Mouse (Mus musculus): ENCODE measurements around the gene Cops4. TPM values are rescaled to one million over a fixed set of nuclear protein-coding genes. Genes with fewer than 3 reads are reported as not detected.

Gene Cops4
- total and polyA plus RNA-seq, 2 experiments: 12.0 to 53.2 TPM

DNA sequence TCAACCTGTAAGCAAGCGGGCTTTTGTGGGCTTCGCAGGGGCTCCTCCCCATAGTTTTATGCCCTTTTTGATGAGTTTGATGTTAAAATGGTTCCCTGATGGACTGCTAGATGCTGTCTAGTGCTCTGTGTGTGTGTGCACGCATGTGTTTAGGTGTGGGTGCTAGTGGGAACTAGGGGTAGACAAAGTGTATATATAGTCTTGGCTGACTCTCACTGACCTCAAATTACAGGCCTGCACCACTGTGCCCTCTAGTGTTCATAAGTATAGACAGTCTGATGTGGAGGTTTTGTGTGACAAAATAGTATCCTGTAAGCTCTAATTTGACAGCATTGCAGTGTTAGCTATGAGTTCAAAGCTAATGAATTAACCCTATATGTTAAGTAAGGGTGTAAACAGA lies 18.5 kb downstream of the Cops4 start:
- peaks cover 44% of the 10 kb centered on the region for H3K36me3 ChIP-seq (ENCODE audit: control insufficient read depth, insufficient read depth, low read length)
- peak; percentile 10 for DNase-seq (ENCODE audit: extremely low read depth, low read depth, low spot score)

DNA sequence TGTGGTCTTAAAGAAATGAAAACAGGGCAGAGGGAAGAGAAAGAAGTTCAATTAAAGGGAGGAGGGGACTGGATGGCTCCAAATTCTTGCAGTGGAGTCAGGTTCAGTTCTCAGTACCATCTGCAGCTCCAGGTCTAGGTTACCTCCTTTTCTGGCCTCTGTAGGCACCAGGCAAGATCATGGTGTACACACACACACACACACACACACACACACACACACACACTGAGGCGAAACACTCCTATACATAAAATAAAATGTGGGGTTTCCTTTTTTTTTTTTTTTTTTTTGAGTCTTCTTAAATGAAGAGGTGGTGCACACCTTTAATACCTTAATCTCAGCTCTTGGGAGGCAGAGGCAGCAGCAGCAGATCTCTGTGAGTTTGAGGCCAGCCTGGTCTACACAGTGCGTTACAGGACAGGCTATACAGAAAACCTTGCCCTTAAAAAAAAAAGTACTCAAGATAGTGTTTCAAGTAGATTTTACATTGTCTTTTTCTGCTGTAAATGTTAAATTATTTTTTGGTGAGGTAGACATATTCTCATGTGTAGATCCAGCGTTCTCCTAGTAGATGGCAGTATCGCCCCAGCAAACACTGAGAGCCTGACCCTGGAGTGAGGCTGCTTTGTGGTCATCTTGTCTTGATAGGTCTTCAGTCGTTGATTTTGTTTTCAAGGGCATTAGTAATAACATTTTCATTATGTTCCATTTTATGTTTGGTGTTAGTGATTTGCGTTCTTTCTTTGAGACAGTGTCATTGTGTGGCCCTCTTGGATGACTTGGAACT lies 28.4 kb downstream of the Cops4 start:
- Histone ChIP-seq H3K27me3 (ENCODE audit: control insufficient read depth, insufficient read depth, low read length) (no peaks in the 10 kb centered on the region), H3K27ac (replicated peaks; ENCODE audit: insufficient read depth, low read depth, low read length) (no peak overlapping the region), H3K4me1 (ENCODE audit: control insufficient read depth, insufficient read depth, low read length) (peaks cover 8% of the 10 kb centered on the region), H3K36me3 (ENCODE audit: control insufficient read depth, insufficient read depth, low read length) (peaks cover 14% of the 10 kb centered on the region), H3K79me2 (ENCODE audit: control insufficient read depth, insufficient read depth, low read length) (no peaks in the 10 kb centered on the region), H3K9ac (ENCODE audit: low read depth, low read length) (no peak overlapping the region), H3K4me3 (ENCODE audit: insufficient read depth, low read depth, low read length) (no peak overlapping the region)
- TF ChIP-seq POLR2A (IDR thresholded peaks at IDR 0.05; ENCODE audit: extremely low read depth, insufficient read depth, low read length) (no peak), CTCF (IDR thresholded peaks at IDR 0.05; ENCODE audit: low read depth, low read length) (peak; percentile 48)
- no peak for DNase-seq (ENCODE audit: extremely low read depth, low read depth, low spot score)
- WGBS: 86% methylated on average over 6 of the region's 6 CpGs

More for the DNA sequence above, 18.5 kb downstream of the Cops4 start:
- Histone ChIP-seq H3K79me2 (ENCODE audit: control insufficient read depth, insufficient read depth, low read length) (no peaks in the 10 kb centered on the region), H3K4me3 (ENCODE audit: insufficient read depth, low read depth, low read length) (no peak overlapping the region), H3K27ac (replicated peaks; ENCODE audit: insufficient read depth, low read depth, low read length) (no peak overlapping the region), H3K27me3 (ENCODE audit: control insufficient read depth, insufficient read depth, low read length) (no peaks in the 10 kb centered on the region), H3K4me1 (ENCODE audit: control insufficient read depth, insufficient read depth, low read length) (no peaks in the 10 kb centered on the region), H3K9ac (ENCODE audit: low read depth, low read length) (no peak overlapping the region)
- WGBS: 83% methylated on average over 3 of the region's 3 CpGs
- TF ChIP-seq CTCF (IDR thresholded peaks at IDR 0.05; ENCODE audit: low read depth, low read length) (peak; percentile 68), POLR2A (IDR thresholded peaks at IDR 0.05; ENCODE audit: extremely low read depth, insufficient read depth, low read length) (no peak)

DNA sequence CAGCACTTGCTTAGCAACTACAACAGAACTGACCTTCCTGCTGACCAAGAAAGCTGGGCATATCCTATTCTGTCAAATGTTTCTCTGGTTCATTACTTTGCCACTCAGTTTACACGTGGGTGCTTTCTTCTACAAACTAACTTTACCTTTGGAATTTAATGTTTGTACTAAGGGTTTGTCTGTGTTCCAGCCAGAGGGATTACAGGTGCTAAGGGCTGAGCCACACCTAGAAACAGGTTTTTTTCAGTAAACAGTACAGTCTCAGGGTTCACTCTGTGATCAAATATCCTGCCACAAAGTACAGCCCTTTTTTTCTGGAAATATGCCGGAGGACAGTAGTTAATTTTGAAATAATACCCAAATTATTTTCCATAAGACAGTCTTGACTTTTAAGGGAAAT lies 30.1 kb downstream of the Cops4 start:
- H3K27ac ChIP-seq (replicated peaks; ENCODE audit: insufficient read depth, low read depth, low read length): peak overlapping the region; percentile 52
- peaks cover 8% of the 10 kb centered on the region for H3K36me3 ChIP-seq (ENCODE audit: control insufficient read depth, insufficient read depth, low read length)

GRCm38 (mm10) chr5:100549311-100549710 lies 31.2 kb downstream of the Cops4 start:
- 90% methylated on average over 4 of the region's 4 CpGs for WGBS
- Histone ChIP-seq H3K4me3 (ENCODE audit: insufficient read depth, low read depth, low read length) (no peak overlapping the region), H3K4me1 (ENCODE audit: control insufficient read depth, insufficient read depth, low read length) (peaks cover 8% of the 10 kb centered on the region), H3K79me2 (ENCODE audit: control insufficient read depth, insufficient read depth, low read length) (no peaks in the 10 kb centered on the region), H3K36me3 (ENCODE audit: control insufficient read depth, insufficient read depth, low read length) (peaks cover 5% of the 10 kb centered on the region), H3K27ac (replicated peaks; ENCODE audit: insufficient read depth, low read depth, low read length) (no peak overlapping the region), H3K9ac (ENCODE audit: low read depth, low read length) (no peak overlapping the region), H3K27me3 (ENCODE audit: control insufficient read depth, insufficient read depth, low read length) (no peaks in the 10 kb centered on the region)
- no peak for DNase-seq (ENCODE audit: extremely low read depth, low read depth, low spot score)
- TF ChIP-seq POLR2A (IDR thresholded peaks at IDR 0.05; ENCODE audit: extremely low read depth, insufficient read depth, low read length) (no peak), CTCF (IDR thresholded peaks at IDR 0.05; ENCODE audit: low read depth, low read length) (no peak)

More for the DNA sequence above, 30.1 kb downstream of the Cops4 start:
- Histone ChIP-seq H3K9ac (ENCODE audit: low read depth, low read length) (no peak overlapping the region), H3K27me3 (ENCODE audit: control insufficient read depth, insufficient read depth, low read length) (no peaks in the 10 kb centered on the region), H3K79me2 (ENCODE audit: control insufficient read depth, insufficient read depth, low read length) (no peaks in the 10 kb centered on the region), H3K4me1 (ENCODE audit: control insufficient read depth, insufficient read depth, low read length) (peaks cover 8% of the 10 kb centered on the region), H3K4me3 (ENCODE audit: insufficient read depth, low read depth, low read length) (no peak overlapping the region)
- 18% methylated on average over 2 of the region's 2 CpGs for WGBS
- TF ChIP-seq CTCF (IDR thresholded peaks at IDR 0.05; ENCODE audit: low read depth, low read length) (no peak), POLR2A (IDR thresholded peaks at IDR 0.05; ENCODE audit: extremely low read depth, insufficient read depth, low read length) (no peak)
- DNase-seq (ENCODE audit: extremely low read depth, low read depth, low spot score): peak; percentile 89

GRCm38 (mm10) chr5:100550151-100550550 lies 32.0 kb downstream of the Cops4 start:
- DNase-seq (ENCODE audit: extremely low read depth, low read depth, low spot score): no peak
- no peak for TF ChIP-seq CTCF (IDR thresholded peaks at IDR 0.05; ENCODE audit: low read depth, low read length)
- TF ChIP-seq POLR2A (IDR thresholded peaks at IDR 0.05; ENCODE audit: extremely low read depth, insufficient read depth, low read length): no peak
- H3K4me1 ChIP-seq (ENCODE audit: control insufficient read depth, insufficient read depth, low read length): peaks cover 8% of the 10 kb centered on the region
- WGBS: 97% methylated on average over 1 of the region's 1 CpGs
- H3K27me3 ChIP-seq (ENCODE audit: control insufficient read depth, insufficient read depth, low read length): no peaks in the 10 kb centered on the region
- H3K36me3 ChIP-seq (ENCODE audit: control insufficient read depth, insufficient read depth, low read length): peaks cover 5% of the 10 kb centered on the region
- no peak overlapping the region for H3K9ac ChIP-seq (ENCODE audit: low read depth, low read length)
- H3K27ac ChIP-seq (replicated peaks; ENCODE audit: insufficient read depth, low read depth, low read length): no peak overlapping the region
- no peak overlapping the region for H3K4me3 ChIP-seq (ENCODE audit: insufficient read depth, low read depth, low read length)
- H3K79me2 ChIP-seq (ENCODE audit: control insufficient read depth, insufficient read depth, low read length): no peaks in the 10 kb centered on the region

DNA sequence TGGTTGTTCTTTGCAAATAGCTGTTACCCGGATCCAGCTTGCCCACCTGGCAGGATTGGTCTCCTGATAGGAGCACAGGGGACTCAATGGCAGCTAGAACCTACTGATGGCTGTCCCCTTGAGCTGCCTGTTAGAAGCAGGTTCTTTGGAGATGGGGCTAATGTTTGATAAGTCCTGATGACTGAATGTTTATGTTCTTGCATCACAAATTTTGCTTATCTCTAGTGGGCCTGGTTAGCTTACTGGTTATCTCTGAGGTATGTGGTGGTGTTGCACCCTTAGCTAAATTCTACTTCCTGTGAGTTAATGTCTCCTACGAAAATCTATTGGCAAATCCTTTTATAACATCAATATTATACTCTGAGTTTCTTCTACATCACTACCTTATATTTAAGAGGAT lies 33.8 kb downstream of the Cops4 start:
- peaks cover 2% of the 10 kb centered on the region; the same call in 1 of the 2 replicates for H3K36me3 ChIP-seq (ENCODE audit: control insufficient read depth, insufficient read depth, low read length)
- peaks cover 9% of the 10 kb centered on the region for H3K4me1 ChIP-seq (ENCODE audit: control insufficient read depth, insufficient read depth, low read length)
- WGBS: 56% methylated on average over 2 of the region's 2 CpGs
- no peak overlapping the region for H3K4me3 ChIP-seq (ENCODE audit: insufficient read depth, low read depth, low read length)
- no peaks in the 10 kb centered on the region for H3K79me2 ChIP-seq (ENCODE audit: control insufficient read depth, insufficient read depth, low read length)
- H3K27ac ChIP-seq (replicated peaks; ENCODE audit: insufficient read depth, low read depth, low read length): no peak overlapping the region
- TF ChIP-seq POLR2A (IDR thresholded peaks at IDR 0.05; ENCODE audit: extremely low read depth, insufficient read depth, low read length) (no peak), CTCF (IDR thresholded peaks at IDR 0.05; ENCODE audit: low read depth, low read length) (no peak)
- H3K9ac ChIP-seq (ENCODE audit: low read depth, low read length): no peak overlapping the region
- no peak for DNase-seq (ENCODE audit: extremely low read depth, low read depth, low spot score)
- no peaks in the 10 kb centered on the region for H3K27me3 ChIP-seq (ENCODE audit: control insufficient read depth, insufficient read depth, low read length)

Measured in liver, adult 2 months (tissue).